Mouse (Mus musculus) lung, postnatal 4 days (tissue): Measurements from ENCODE around the gene Reps2.

Experiments
- DNase-seq, 2 experiments: peaks; one replicate each; pipeline ENCODE4 v3.0.0; 2021

Gene Reps2

GRCm38 (mm10) chrX:162470213-162470612 lies 173.2 kb downstream of the Reps2 start:
- no peak for DNase-seq

DNA sequence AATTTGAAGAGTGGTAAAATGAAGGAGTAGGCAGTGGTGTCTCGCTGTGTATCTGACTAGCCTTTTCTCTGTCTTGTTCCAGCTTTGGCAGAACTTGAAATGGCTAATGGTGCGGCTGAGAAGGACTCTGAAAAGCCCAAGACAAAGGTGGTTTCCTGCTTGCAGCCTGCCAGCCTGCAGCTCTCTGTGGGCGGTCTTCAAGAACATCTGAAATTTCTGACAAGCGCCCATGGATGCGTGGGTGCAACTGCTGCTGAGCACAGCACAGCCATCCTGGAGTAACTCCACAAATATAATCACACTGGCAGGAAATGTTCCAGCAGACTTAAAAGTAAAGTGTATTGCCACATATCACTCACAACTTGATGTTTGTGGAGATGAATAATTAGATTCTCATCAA lies 181.3 kb downstream of the Reps2 start:
- no peak for DNase-seq

- DNase-seq = no peak
Measured at GRCm38 (mm10) chrX:162456445-162456844, 187.0 kb downstream of the Reps2 start.

DNA sequence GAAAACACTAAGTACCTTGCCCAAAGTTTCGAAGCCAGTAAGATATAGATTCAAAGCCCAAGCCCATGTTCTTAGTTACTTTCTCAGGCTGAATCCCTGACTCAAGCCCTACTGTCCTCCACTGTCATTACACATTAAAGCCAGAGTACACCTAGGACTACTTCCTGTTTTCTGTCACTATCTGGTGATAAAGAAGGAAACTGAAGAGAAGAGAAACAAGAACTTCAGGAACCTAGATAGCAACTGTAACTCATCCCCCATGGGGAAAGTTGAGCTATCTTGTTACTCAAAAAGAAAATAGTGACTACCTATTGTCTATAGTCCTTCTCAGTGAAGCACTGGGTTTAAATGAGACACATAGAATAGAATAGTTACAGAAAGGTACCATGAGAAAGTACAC lies 188.1 kb downstream of the Reps2 start:
- no peak for DNase-seq

DNA sequence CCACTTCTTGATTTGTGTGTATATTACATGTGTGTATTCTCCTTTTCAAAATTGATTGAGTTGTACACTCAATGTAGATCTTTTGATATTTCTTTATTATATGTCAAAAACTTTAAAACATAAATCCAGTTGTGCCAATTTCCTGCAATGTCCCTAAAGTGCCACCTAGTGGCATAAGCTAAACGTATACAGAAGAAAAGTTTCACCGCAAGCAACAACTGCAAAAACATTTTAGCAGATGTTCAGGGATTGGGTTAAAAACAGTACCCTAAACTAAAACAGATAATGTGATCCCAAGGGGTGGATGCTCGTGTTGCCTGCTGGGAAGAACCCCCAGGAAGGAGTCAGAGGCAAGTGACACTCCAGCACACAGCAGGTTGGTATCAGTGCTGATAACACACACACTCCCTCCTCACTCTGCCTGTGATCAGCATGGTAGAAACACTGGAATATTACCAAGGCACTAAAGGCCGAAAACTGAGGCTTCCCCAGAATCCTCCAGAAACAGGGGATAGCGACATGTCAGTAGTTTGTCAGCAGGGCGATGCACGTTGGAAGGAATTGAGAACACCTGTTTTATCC lies 189.5 kb downstream of the Reps2 start:
- DNase-seq = no peak

GRCm38 (mm10) chrX:162452642-162453041 lies 190.8 kb downstream of the Reps2 start:
- no peak for DNase-seq

GRCm38 (mm10) chrX:162447974-162448373 lies 195.5 kb downstream of the Reps2 start:
- no peak for DNase-seq

DNA sequence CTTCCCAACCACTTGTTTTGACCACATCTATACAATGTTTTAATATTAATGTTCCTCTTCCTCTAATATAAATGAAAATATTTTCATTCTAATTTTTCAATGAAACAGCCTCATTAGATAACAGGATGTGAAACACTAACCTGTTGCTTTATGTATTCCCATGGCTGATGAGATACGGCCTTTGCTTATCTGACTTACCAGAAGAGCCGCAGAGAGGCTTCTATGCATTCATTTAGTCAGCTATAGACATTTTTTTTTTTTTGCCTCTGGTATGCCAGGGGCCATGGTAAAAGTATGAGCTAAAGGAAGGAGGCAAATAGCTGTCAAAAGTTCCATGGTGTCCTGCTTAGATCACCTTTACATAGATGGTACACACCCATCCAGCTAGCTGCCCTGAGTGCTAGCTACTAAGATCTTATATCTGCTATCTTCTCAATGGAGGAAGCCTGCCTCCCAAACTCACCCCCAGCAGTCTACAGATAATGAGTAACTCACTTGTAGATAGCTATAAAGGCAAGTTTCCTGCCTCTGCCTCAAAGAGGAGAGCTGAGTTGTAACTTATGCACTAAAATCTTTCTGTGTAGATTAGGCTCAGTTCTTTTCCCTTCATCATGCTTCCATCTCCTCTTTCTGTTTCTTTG lies 196.7 kb downstream of the Reps2 start:
- no peak for DNase-seq

GRCm38 (mm10) chrX:162443387-162443786 lies 200.1 kb downstream of the Reps2 start:
- no peak for DNase-seq

GRCm38 (mm10) chrX:162442970-162443369 lies 200.5 kb downstream of the Reps2 start:
- DNase-seq = no peak

GRCm38 (mm10) chrX:162432776-162433543 lies 210.5 kb downstream of the Reps2 start:
- DNase-seq = no peak

- DNase-seq = no peak
Measured at GRCm38 (mm10) chrX:162427698-162428097, 215.8 kb downstream of the Reps2 start.

DNA sequence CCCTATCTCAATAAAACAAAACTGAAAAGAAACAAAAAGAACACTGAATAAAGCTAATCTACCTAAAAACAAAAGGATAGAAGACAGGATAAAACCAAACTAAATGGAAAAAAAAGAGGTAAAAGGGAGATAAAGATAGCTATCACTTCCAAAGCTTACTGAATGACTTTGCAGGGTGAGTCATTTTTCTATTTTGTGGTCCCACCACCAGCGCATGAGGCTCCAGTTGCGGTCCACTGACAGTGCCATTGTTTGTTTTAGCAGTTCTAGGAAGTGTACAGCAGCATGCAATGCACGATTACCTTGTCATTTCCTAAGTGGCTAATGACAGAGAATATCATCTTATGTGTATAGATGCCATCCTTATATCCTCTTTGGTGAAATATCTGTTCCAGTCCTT lies 224.0 kb downstream of the Reps2 start:
- no peak for DNase-seq

DNA sequence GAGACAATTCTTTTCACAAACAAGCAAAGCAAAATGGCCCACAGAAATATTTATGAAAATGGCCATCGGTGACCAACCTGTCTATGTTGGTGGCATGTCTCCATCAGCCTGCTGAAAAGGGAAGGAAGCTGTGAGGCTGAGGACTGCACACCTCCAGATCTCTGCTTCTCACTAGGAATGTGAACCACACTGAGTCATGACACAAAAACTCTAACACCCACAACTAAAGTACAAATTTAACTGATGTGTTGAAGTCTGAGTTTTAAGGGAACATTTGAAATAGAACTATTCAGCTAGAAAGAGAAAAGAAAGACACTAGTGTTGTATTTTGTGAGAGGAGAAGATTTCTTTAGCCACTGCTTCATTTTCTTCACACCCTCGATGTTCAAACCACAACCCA lies 230.3 kb downstream of the Reps2 start:
- DNase-seq = no peak

DNA sequence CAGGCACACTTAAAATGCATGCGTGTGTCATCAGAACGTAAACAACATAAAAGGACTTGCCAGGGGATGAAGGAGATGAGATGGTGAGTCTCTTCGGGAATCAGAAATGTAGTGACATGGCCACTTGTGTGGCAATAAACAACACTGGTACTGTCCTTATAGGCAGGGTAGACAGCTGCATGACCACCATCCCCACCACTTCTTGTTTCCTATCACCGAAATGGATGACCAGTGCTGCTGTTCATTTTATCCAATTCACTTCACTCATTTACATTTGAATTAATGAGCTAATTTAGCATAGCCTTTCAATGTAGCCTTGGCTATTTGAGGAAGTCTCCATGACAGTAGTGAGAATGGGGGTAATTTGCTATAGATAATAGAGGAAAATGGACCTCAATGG lies 236.2 kb downstream of the Reps2 start:
- DNase-seq = no peak

GRCm38 (mm10) chrX:162402487-162402886 lies 241.0 kb downstream of the Reps2 start:
- DNase-seq = peak in 1 of 2 experiments; percentile 66

GRCm38 (mm10) chrX:162380730-162381129 lies 262.7 kb downstream of the Reps2 start:
- DNase-seq = no peak

GRCm38 (mm10) chrX:162363206-162363605 lies 280.2 kb downstream of the Reps2 start:
- DNase-seq = peak; percentile 49 to 83
